Mouse (Mus musculus) embryonic facial prominence, embryonic 14.5 days (tissue): Measurements from ENCODE around the gene Foxn4. TPM values are rescaled to one million over a fixed set of nuclear protein-coding genes. Genes with fewer than 3 reads are reported as not detected.
A peak's percentile ranks its signal among the peaks of the same experiment; 100 is the strongest.

Experiments
- ATAC-seq: fragments of 200-750 bp; cut with Nextera tagmentation; 2 replicates; pipeline ENCODE4 v1.8.0; 2017; ENCODE audit warnings: low read depth, moderate number of reproducible peaks, moderate TSS enrichment
- DNase-seq: peaks from one replicate; pipeline ENCODE4 v3.0.0-alpha.2; 2015; ENCODE audit warnings: low spot score
- H3K27ac ChIP-seq: fragments of 300-500 bp; sonication (generic); replicated peaks from 2 replicates; pipeline ENCODE4 v1.5.1; 2014; ENCODE audit warnings: low read depth, mild to moderate bottlenecking, low read length, moderate library complexity
- H3K27me3 ChIP-seq: fragments of 300-500 bp; sonication (generic); replicated peaks from 2 replicates; pipeline ENCODE4 v1.6.1; 2014; ENCODE audit warnings: low read length; ENCODE audit not compliant: control insufficient read depth, insufficient read depth
- H3K36me3 ChIP-seq: fragments of 300-500 bp; sonication (generic); 2 replicates; pipeline ENCODE4 v1.6.1; 2014; ENCODE audit warnings: low read length, mixed read lengths; ENCODE audit not compliant: control insufficient read depth, insufficient read depth
- H3K4me1 ChIP-seq: fragments of 300-500 bp; sonication (generic); 2 replicates; pipeline ENCODE4 v1.6.1; 2014; ENCODE audit warnings: antibody characterized with exemption, low read length; ENCODE audit not compliant: control insufficient read depth, insufficient read depth
- H3K4me2 ChIP-seq: fragments of 300-500 bp; sonication (generic); 2 replicates; pipeline ENCODE4 v1.6.1; 2014; ENCODE audit warnings: low read depth, mild to moderate bottlenecking, low read length, moderate library complexity, mixed read lengths
- H3K4me3 ChIP-seq: fragments of 300-500 bp; sonication (generic); 2 replicates; pipeline ENCODE4 v1.5.1; 2014; ENCODE audit warnings: low read depth, mild to moderate bottlenecking, low read length
- H3K9ac ChIP-seq: fragments of 300-500 bp; sonication (generic); 2 replicates; pipeline ENCODE4 v1.6.1; 2014; ENCODE audit warnings: low read depth, mild to moderate bottlenecking, low read length, moderate library complexity, mixed read lengths
- H3K9me3 ChIP-seq: fragments of 300-500 bp; sonication (generic); 2 replicates; pipeline ENCODE4 v1.6.1; 2016; ENCODE audit warnings: low read length; ENCODE audit not compliant: control insufficient read depth
- WGBS: fragments of 180-500 bp; shearing (Covaris S2); extraction: QIAGEN DNeasy Blood & Tissue Kit; methylation state at CpG from one replicate; pipeline ENCODE4 v1.1.7; 2014; 5-methylcytosine and 5-hydroxymethylcytosine counted together
- polyA plus RNA-seq: library from polyadenylated mRNA; unstranded; fragments of >200 nt; fragmentation: Nextera tagmentation; extraction: Ambion mirVana; gene quantifications from 2 replicates; pipeline ENCODE4 v1.2.1, GENCODE M21; 2014

Gene Foxn4
- polyA plus RNA-seq = 0.97 and 1.1 TPM in 2 replicates

DNA sequence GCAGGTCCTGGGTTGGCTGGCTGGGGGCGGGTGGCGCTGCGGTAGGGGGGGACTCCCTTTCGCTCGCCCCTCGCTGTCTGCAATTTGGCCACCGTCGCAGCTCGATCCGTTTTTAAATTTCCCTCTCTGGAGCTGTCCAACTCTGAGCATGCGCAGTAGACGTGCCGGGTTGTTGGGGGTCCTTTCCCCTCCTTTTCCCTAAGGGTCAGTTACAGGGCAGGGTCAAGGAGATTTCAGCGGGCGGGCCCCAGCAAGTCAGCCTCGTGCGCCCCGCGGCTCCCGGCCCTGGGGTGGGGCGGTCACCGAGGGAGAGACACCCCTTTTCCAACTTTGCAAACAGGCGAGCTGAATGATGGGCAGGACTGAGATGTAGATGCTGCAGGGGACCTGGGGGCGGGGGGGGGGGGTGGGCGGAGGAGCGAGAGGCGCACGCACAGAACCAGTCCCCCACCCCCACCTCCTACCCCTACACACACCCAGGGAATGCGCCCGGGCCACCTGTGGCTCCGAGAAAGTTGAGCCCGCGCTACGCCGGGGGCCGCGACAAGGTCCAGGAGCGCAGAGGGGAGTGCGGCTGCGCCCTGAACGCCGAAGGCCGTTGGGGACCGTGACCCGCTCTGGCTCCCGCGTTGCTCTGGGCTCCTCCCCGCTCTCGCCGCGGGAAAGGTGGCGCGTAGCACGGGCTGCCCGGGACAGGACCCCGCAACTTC lies at the start of gene Foxn4:
Foxn4 (minus strand) TSS at position 115 of the 710 bp plus-strand sequence.
- ATAC-seq = peak; percentile 51; the same call in 1 of the 2 replicates

DNA sequence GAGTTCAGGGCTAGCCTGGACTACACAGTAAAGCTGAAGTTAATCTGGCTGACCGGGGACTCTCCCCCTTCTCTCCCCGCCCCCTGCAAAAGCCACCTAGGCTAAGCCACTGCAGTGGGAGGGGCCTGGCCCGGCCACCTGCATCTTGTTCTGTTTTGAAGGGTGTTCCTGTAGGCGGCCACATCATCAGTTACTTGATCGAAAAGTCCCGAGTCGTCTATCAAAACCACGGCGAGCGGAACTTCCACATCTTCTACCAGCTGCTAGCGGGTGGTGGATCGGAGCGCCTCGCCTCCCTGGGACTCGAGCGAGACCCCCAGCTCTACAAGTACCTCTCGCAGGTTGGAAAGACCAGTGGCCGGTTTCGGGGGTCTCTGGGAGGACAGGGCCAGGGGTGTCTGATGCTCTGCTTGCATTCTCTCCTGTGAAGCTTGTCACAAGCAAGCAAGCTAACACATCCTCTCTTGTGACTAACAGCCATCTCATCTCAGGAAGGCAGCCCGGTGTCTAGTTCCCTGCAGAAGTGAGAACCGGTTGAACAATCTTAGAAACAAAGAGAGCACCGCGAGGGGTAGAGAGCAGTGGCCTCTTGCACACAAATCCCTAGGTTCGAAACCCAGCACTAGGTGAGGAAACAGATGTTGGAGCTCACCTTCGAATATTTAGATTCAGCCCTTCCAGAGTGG lies 49.6 kb upstream of the Foxn4 start:
- H3K9ac ChIP-seq = peak overlapping the region; percentile 41; the same call in 1 of the 2 replicates
- H3K4me1 ChIP-seq = peaks cover 6% of the 10 kb centered on the region; the same call in 1 of the 2 replicates
- DNase-seq (no peak), ATAC-seq (no peak)
- H3K36me3 ChIP-seq = no peaks in the 10 kb centered on the region
- no peak overlapping the region for H3K4me3 ChIP-seq
- no peak overlapping the region for H3K27ac ChIP-seq
- H3K4me2 ChIP-seq = peak overlapping the region; percentile 41; the same call in 1 of the 2 replicates
- 48% methylated on average over 25 of the region's 25 CpGs for WGBS
- no peaks in the 10 kb centered on the region for H3K27me3 ChIP-seq
- H3K9me3 ChIP-seq = no peaks in the 10 kb centered on the region

More for the DNA sequence above, at the start of gene Foxn4:
- H3K4me2 ChIP-seq = peak within 1 kb of the TSS; percentile 68
- peaks cover 78% of the 10 kb centered on the region for H3K27me3 ChIP-seq
- no peaks in the 10 kb centered on the region for H3K9me3 ChIP-seq
- H3K36me3 ChIP-seq = no peaks in the 10 kb centered on the region
- DNase-seq = no peak
- no peak within 1 kb of the TSS for H3K9ac ChIP-seq
- no peak within 1 kb of the TSS for H3K27ac ChIP-seq
- H3K4me1 ChIP-seq = peaks cover 5% of the 10 kb centered on the region
- peak within 1 kb of the TSS; percentile 39 for H3K4me3 ChIP-seq
- WGBS = 0% methylated on average over 30 of the region's 56 CpGs

DNA sequence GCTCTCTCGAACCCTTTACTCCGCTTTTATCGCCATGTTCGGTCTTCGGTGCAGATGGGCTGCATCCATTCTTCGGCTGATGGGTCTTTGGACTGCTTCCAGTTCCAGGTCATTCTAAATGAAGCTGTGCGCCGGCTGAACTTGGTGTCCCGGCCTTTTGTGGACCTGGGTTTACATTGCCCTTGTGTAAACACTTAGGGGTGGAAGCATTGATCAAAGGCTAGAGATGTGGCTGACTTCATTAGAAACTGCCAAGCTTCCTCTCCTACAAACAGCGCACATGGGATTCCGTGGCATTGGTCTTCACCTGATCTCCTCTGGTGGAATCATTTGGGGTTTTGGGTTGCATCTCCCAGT lies 36.1 kb upstream of the Foxn4 start:
- Histone ChIP-seq H3K9me3 (no peaks in the 10 kb centered on the region), H3K4me2 (no peak overlapping the region), H3K36me3 (no peaks in the 10 kb centered on the region), H3K4me3 (no peak overlapping the region), H3K4me1 (no peaks in the 10 kb centered on the region), H3K27me3 (no peaks in the 10 kb centered on the region), H3K27ac (no peak overlapping the region), H3K9ac (0 out of 2 replicates have a peak overlapping the region, but pooled peaks have one; percentile 9)
- no peak for DNase-seq
- no peak for ATAC-seq
- WGBS = 68% methylated on average over 11 of the region's 11 CpGs

DNA sequence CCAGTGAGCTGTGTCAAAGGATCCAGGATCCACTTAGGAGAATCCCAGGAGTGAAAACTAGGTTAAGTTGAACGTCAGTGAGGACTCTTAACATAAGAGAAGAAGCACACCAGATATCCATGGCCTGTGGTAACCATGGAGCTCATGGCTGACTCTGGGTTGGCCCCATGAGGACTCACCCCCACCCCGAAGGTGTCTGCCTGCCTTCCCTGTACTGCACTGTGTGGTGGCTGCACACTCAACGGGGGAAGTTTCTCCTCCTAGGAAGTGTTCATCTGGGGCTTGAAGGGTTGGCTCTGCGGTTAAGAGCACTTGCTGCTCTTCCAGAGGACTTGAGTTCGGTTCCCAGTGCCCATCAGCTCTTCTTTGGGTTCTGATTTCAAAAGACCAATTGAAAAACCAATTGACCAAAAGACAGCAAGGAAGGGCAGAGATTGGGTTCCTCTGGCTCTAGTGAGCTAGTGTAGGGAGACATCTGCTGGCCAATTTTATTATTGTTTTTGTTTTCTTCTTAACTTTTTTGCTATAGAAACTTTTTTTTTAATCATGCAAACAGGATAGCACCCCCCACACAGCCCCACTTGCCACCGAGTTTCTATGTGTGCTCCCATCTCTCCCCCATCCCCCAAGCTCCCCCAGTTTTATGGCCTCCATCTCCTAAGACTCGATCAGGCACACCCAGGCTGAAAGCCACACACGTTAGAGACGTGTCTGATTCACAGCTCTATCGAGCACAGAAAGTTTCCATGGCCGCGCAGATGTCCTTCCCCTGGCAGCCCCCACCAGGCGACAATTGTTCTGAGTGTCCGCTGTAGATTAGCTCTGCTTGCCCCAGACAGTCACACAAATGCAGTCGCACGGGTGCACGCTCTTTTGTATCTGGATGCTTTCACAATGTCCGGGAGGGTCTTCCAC lies 35.4 kb upstream of the Foxn4 start:
- no peak overlapping the region for H3K4me3 ChIP-seq
- H3K9ac ChIP-seq = peak overlapping the region; percentile 9; the same call in 1 of the 2 replicates
- H3K4me2 ChIP-seq = no peak overlapping the region

DNA sequence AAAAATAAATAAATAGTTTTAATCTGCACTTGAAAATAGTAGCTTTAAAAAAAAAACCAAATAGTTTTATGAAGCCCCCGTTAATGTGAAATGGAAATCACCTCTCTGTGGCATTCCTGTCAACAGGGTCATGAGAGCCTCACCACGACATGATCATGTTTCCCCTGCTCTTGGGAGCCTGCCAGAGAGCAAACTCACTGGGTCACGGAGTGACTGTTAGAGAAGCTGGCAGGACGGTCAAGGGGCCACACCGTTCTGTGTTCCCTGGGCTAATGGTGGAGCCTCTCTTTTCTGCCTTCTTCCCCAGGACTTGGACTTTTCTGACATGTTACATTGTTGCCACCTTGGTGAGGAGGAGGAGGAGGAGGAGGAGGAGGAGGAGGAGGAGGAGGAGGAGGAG lies 32.9 kb upstream of the Foxn4 start:
- Histone ChIP-seq H3K27ac (no peak overlapping the region), H3K27me3 (no peaks in the 10 kb centered on the region), H3K4me2 (no peak overlapping the region), H3K9ac (no peak overlapping the region), H3K36me3 (no peaks in the 10 kb centered on the region), H3K4me1 (no peaks in the 10 kb centered on the region), H3K4me3 (no peak overlapping the region), H3K9me3 (no peaks in the 10 kb centered on the region)
- ATAC-seq (no peak), DNase-seq (no peak)
- WGBS = 48% methylated on average over 5 of the region's 5 CpGs

More for the DNA sequence above, 35.4 kb upstream of the Foxn4 start:
- no peak for ATAC-seq
- Histone ChIP-seq H3K9me3 (no peaks in the 10 kb centered on the region), H3K36me3 (no peaks in the 10 kb centered on the region), H3K27ac (no peak overlapping the region), H3K27me3 (no peaks in the 10 kb centered on the region), H3K4me1 (no peaks in the 10 kb centered on the region)
- WGBS = 53% methylated on average over 18 of the region's 18 CpGs
- DNase-seq = peak; percentile 84

DNA sequence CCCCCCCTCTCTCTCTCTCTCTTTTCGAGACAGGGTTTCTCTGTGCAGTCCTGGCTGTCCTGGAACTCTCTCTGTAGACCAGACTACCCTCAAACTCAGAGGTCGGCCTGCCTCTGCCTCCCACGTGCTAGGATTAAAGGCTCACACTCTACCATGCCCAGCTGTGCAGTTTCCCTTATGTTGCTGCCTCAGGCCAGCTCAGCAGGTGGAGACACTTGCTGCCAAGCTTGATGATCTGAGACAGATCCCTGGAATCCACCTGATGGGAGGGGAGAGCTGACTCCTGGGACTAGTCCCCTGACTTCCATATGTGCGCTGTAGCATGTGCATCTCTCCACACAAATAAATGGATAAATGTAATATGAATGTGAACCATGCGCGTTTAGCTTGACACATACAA lies 29.6 kb upstream of the Foxn4 start:
- 76% methylated on average over 6 of the region's 6 CpGs for WGBS

DNA sequence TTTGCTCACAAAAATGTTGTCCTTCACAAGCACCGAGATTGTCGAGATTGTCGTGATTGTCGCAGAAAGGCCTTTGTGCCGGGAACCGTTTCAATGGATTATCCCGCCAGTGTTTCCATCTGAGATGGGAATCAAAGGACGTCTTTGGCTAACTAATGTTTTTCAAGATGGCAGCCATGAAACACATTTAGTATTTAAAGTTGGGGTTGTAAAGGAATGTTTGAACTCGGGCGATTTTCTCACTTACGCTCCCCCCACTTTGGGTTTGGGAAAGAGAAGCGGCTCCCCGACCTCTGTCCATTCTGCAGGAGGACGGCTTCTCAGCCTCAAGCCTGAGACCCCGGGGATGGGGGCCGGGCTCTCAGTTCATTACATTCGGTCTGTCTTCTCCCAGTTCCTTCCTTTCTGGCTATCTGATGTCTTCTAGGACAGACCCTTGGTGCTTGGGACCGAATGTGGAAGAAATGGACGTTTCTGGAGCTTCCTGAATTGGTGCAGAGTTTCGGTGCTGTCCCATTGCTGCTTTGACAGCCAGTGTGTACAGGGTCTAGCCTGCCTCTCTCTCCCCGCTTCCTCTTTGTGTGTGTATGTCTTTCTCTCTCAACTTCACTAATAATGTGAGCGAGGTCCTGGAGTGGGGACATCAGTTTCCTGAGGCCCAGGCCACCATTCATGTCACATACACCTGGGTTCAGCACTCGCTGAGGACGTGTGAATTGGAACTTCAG lies 26.4 kb upstream of the Foxn4 start:
- Histone ChIP-seq H3K9ac (no peak overlapping the region), H3K4me1 (no peaks in the 10 kb centered on the region), H3K4me3 (no peak overlapping the region), H3K4me2 (no peak overlapping the region), H3K36me3 (no peaks in the 10 kb centered on the region), H3K9me3 (no peaks in the 10 kb centered on the region), H3K27me3 (no peaks in the 10 kb centered on the region), H3K27ac (no peak overlapping the region)
- 81% methylated on average over 24 of the region's 24 CpGs for WGBS
- ATAC-seq (no peak), DNase-seq (no peak)

More for the DNA sequence above, 29.6 kb upstream of the Foxn4 start:
- no peak for ATAC-seq
- H3K4me1 ChIP-seq = no peaks in the 10 kb centered on the region
- H3K9ac ChIP-seq = no peak overlapping the region
- no peak overlapping the region for H3K4me3 ChIP-seq
- H3K9me3 ChIP-seq = no peaks in the 10 kb centered on the region
- DNase-seq = no peak
- no peaks in the 10 kb centered on the region for H3K36me3 ChIP-seq
- no peak overlapping the region for H3K27ac ChIP-seq
- no peak overlapping the region for H3K4me2 ChIP-seq
- H3K27me3 ChIP-seq = no peaks in the 10 kb centered on the region
